Mouse (Mus musculus) naive thymus-derived CD4-positive, alpha-beta T cell, adult 2 months (primary cell): ENCODE measurements around the gene Pcolce2.
"Not testable (repeated sequence)": the region's sequence is repeated elsewhere in the genome, so short reads cannot be mapped to it uniquely, and the experiment has no call there.

Source experiments
- DNase-seq: peaks from one replicate; pipeline ENCODE4 v3.0.0-alpha.2; 2011; ENCODE audit warnings: low read depth

Pcolce2 gene

GRCm38 (mm10) chr9:95637271-95638181, at the start of gene Pcolce2:
Gene Pcolce2 (plus strand): TSS chr9:95637601.
- DNase-seq, result no peak

DNA sequence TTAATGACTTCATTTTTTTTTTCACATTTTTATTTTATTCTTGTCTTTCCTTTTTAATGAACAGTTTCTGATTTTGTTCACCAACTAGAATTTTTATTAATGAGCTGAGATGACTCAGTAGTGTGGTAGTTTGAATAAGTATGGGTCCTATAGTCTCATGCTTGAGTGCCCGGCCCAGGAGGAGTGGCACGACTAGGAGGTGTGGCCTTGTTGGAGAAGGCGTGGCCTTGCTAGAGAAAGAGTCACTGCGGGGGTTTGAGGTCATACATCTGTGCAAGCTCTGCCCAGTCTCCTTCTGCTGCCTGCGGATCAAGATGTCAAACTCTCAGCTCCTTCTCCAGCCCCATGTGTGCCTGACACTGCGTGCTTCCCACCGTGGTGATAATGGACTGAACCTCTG, 49.3 kb upstream of the Pcolce2 start:
- no peak for DNase-seq

GRCm38 (mm10) chr9:95594291-95594690, 43.1 kb upstream of the Pcolce2 start:
- DNase-seq, result no peak

- no peak for DNase-seq
Measured at GRCm38 (mm10) chr9:95597466-95598178, 39.8 kb upstream of the Pcolce2 start.

DNA sequence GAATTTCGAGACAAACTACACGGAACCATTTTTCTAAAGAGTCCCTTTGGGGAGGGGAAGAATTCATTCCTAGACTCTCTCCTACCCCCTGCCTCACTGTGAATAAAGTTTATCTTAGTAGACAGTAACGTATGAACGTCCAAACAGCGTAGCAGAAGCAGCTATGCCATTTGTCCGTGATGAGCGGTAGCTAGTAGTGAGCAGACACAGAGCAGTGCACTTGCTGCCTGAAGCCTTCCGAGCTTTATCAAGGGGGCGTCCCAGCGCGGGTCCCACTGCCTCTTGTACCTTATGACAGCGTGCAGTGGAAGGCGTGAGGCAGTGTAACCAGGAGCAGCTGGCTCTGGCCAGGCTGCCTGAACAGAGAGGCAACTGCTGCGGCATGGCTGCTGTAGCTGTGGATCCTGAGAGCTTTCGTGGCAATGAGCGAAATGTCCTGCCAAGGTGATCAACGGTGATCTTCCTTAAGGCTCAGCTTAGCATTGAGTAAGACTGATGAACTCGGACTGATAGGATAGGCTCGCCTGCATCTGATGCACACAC, 39.2 kb upstream of the Pcolce2 start:
- no peak for DNase-seq

DNA sequence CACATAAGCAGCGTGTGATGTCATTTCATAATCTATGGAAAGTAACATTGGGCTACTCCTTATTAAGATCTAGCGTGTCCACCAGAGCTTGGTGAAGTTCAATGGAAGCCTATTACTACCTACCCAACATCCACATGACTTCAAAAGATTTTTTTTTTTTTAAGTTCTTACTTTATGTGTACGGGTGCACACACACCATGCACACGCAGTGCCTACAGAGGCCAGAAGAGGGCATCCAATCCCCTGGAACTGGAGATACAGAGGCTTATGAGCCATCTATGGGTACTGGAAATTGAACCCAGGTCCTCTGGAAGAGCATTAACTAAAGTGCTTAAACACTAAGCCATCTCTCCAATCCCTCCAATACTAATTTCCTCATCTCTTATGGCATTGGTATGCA, 38.0 kb upstream of the Pcolce2 start:
- no peak for DNase-seq

DNA sequence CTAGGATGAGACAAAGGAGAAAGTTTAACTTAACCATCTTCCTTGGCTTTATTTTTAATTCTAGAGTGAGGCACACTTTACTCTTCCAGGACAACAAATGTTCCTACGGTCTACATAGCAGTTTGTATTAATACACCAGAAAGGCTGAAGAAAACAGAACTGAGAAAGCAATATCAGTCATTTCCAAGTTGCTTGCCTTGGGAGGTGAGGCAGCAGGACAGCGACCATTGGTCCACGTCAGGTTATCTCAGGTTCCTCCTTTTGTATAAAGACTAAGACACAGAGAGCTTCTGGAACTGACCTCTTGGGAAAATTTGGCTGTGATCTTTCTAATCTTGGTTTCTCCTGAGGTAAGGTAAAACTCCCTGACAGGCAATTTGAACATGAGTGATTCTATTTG, 34.6 kb upstream of the Pcolce2 start:
- DNase-seq, result no peak

GRCm38 (mm10) chr9:95603316-95603715, 34.1 kb upstream of the Pcolce2 start:
- DNase-seq, result no peak

DNA sequence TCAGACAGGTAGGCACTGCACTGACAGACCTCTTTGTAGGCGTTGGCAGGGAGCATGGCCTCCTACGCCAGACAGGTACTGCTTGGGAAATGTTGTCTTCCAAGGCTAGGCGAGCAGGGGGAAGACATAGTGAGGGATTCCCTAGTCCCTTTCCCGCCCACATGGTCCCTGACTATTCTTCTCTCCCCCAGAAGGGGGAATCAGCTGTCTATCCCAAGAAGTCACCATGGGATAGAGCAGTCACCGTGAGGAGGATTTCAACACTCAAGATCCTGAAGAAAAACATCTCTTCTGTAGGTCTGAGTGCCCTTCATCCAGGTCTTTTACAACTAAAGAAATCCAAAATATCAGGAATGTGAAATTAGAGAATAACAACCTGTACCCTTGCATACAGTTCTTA, 30.2 kb upstream of the Pcolce2 start:
- DNase-seq, result no peak

- DNase-seq, result no peak
Measured at GRCm38 (mm10) chr9:95612246-95612768, 25.1 kb upstream of the Pcolce2 start.

DNA sequence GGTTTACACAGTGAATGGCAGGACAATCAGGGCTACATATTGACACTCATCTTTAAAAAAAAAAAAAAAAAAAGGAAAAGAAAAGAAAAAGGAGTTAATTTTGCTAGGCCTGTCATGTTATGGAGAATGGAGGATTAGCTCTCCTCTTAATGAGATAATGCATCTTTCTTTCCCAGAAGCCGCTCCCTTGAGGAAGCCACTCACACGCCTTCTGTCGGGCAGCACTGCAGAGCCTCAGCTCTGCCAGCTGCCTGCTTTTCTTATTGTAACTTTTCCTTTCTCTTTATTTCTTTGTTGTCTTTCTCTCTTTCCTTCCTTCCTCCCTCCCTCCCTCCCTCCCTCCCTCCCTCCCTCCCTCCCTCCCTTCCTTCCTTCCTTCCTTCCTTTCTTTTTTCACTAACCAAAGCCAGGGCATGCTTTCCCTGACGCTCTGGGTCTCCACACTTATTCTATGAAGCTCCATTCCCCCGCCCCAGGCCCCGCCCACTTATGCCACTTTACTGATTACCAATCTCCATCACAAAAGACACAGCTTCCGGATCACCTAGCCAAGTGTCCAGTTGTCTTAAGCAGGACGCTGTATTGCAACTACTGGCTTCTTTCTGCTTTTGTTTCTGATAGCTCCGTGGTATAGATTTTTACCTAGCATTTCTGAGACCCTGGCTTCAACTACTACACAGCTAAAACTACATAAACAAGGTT, 23.8 kb upstream of the Pcolce2 start:
- no peak for DNase-seq

- no peak for DNase-seq
Measured at GRCm38 (mm10) chr9:95614861-95615615, 22.4 kb upstream of the Pcolce2 start.

DNA sequence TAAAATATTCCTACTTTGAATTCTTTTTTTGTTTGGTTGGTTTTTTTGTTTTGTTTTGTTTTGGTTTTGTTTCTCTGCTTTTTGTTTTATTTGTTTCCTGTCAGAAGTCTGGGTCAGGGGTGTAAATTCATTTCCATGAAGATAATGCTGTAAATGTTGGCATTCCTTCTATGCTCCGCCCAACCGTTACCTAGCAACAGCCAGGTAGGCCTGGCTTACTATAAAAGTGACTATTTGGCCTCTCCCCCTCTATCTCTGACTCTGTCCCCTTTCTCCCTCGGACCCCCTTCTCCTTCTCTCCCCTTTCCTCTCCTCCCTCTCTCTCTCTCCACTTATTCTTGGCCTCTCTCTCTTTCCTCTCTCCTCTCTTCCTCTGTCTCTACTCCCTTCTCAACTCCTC, 21.4 kb upstream of the Pcolce2 start:
- DNase-seq, result no peak

DNA sequence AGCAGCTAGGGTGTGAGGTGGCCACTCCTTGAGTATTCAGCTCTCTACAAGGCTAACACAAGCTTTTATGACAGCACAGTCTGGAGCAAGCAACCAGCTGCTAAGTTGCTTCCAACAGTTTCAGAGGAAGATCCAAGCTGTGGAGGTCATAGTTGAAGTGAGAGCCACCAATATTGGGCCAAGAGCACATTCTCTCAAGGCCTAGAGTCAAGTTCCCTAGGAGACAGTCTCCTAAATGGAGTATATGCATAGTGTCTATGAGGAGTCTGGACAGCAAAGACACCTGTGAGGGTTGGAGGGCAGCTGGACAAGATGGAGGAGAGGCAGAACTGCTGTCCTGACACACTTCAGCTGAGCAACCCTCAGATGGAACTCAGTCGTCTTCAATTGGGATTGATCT, 18.8 kb upstream of the Pcolce2 start:
- no peak for DNase-seq

GRCm38 (mm10) chr9:95624072-95624471, 13.3 kb upstream of the Pcolce2 start:
- DNase-seq, result no peak

- no peak for DNase-seq
Measured at GRCm38 (mm10) chr9:95628439-95628948, 8.9 kb upstream of the Pcolce2 start.

DNA sequence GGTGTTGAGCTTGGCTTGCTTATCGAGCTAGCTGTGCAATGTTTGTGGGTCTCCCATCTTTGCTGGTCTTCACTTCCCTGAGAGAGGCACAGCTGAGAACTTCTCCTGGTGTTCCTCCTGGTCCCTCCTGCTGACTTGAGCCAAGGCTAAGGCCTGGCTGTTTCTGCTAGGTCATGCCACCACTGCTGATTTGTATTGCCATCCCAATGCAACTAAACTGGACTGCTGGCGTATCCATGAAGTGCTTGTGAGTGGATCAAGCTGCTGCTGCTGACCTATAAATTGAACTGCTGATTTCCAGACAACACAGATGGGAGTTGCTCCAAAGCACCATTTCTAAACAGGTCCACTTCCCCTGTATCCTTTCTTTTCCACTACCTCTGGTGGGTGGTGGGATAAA, 7.8 kb upstream of the Pcolce2 start:
- not testable (repeated sequence) for DNase-seq

GRCm38 (mm10) chr9:95636395-95636794, 1.0 kb upstream of the Pcolce2 start:
- no peak for DNase-seq

DNA sequence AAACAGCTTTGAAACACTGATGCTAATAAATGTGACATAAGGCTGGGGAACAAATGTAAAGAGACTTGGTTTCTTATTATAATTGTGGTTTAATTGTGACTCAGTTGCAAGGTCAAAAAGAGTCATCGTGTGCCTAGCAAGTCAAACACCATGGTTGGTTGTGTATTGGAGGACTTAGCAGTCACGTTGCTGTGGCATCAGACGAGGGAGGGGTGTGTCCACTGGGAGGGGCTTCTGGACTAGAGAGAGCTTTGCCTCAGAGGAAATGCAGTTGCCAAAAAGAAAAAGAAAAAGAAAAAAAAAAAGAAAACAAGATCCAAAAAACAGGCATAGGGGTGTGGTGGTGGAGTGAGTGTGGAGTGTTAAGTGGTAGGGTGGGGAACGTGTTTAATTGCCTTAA, 2.5 kb downstream of the Pcolce2 start:
- no peak for DNase-seq

DNA sequence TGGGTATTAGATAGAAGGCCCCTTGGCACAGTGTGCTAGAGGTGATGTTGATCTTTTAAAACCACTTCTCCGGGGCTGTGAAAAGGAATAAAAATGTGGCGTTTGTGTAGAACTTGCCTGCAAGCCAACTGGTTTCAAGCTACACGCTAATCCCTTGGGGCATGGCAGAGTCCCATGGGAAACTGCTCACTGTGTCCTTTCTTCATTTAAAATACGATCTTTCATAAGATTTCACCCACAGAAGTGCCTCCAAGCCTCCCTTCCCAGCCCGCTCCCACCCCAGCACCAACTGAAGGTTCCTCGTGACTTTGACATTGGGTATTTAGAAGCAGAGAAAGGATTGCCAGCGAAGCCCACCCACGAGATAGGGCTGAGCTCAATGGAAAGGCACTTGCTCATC, 8.5 kb downstream of the Pcolce2 start:
- DNase-seq, result no peak

DNA sequence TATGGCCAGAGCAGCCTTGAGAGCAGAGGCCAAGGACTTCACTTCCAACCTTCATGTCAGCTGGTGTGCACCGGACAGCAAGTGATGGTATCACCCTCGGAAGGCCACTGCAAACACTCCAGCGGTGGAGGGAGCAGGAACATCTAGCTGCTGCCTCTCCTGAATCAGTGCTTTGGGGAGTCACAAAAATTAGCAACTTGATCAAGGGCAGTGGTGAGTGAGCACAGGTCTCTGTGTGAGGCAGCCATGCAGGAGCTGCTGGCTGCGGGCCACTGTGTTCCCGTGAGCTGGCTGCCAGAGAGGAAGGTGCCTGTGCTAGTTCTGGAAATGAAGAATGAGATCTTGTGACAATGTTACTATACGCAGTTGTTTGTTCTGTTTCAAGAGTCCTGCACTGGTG, 16.0 kb downstream of the Pcolce2 start:
- no peak for DNase-seq
